Mouse (Mus musculus): ENCODE results near the gene March8. TPM values are rescaled to one million over a fixed set of nuclear protein-coding genes. Genes with fewer than 3 reads are reported as not detected.

Gene March8
- polyA plus RNA-seq, 1 experiment from 2014 or later = 31.9 TPM

GRCm38 (mm10) chr6:116394916-116395648 lies 57.3 kb downstream of the March8 start:
- H3K27me3 ChIP-seq (ENCODE audit: control insufficient read depth, insufficient read depth, low read length) = no peaks in the 10 kb centered on the region
- 85% methylated on average over 2 of the region's 2 CpGs for WGBS (ENCODE audit: insufficient replicate concordance)

GRCm38 (mm10) chr6:116397621-116398020 lies 59.8 kb downstream of the March8 start:
- ATAC-seq (replicated peaks; ENCODE audit: insufficient number of reproducible peaks, low FRiP score, low TSS enrichment) = no peak
- WGBS (ENCODE audit: insufficient replicate concordance) = 74% methylated on average over 6 of the region's 6 CpGs

More at GRCm38 (mm10) chr6:116394916-116395648, 57.3 kb downstream of the March8 start:
- Histone ChIP-seq H3K36me3 (ENCODE audit: control insufficient read depth, insufficient read depth, low read length) (no peaks in the 10 kb centered on the region), H3K9me3 (replicated peaks; ENCODE audit: control insufficient read depth, low read length) (no peaks in the 10 kb centered on the region), H3K4me2 (no peak overlapping the region), H3K9ac (ENCODE audit: low read depth, low read length) (no peak overlapping the region), H3K4me3 (ENCODE audit: low read depth, low read length) (no peak overlapping the region), H3K27ac (ENCODE audit: low read depth, low read length) (no peak overlapping the region), H3K4me1 (ENCODE audit: control insufficient read depth, insufficient read depth, low read length) (peaks cover 4% of the 10 kb centered on the region)
- no peak for ATAC-seq (replicated peaks; ENCODE audit: insufficient number of reproducible peaks, low FRiP score, low TSS enrichment)

GRCm38 (mm10) chr6:116398136-116398535 lies 60.3 kb downstream of the March8 start:
- 56% methylated on average over 2 of the region's 2 CpGs for WGBS (ENCODE audit: insufficient replicate concordance)
- Histone ChIP-seq H3K4me2 (no peak overlapping the region), H3K27me3 (ENCODE audit: control insufficient read depth, insufficient read depth, low read length) (no peaks in the 10 kb centered on the region), H3K9me3 (replicated peaks; ENCODE audit: control insufficient read depth, low read length) (no peaks in the 10 kb centered on the region), H3K9ac (ENCODE audit: low read depth, low read length) (no peak overlapping the region), H3K36me3 (ENCODE audit: control insufficient read depth, insufficient read depth, low read length) (no peaks in the 10 kb centered on the region), H3K4me3 (ENCODE audit: low read depth, low read length) (no peak overlapping the region), H3K4me1 (ENCODE audit: control insufficient read depth, insufficient read depth, low read length) (peaks cover 4% of the 10 kb centered on the region), H3K27ac (ENCODE audit: low read depth, low read length) (no peak overlapping the region)
- no peak for ATAC-seq (replicated peaks; ENCODE audit: insufficient number of reproducible peaks, low FRiP score, low TSS enrichment)

More at GRCm38 (mm10) chr6:116397621-116398020, 59.8 kb downstream of the March8 start:
- no peaks in the 10 kb centered on the region for H3K9me3 ChIP-seq (replicated peaks; ENCODE audit: control insufficient read depth, low read length)
- H3K27ac ChIP-seq (ENCODE audit: low read depth, low read length) = no peak overlapping the region
- no peak overlapping the region for H3K9ac ChIP-seq (ENCODE audit: low read depth, low read length)
- H3K4me3 ChIP-seq (ENCODE audit: low read depth, low read length) = no peak overlapping the region
- no peaks in the 10 kb centered on the region for H3K27me3 ChIP-seq (ENCODE audit: control insufficient read depth, insufficient read depth, low read length)
- peaks cover 4% of the 10 kb centered on the region for H3K4me1 ChIP-seq (ENCODE audit: control insufficient read depth, insufficient read depth, low read length)
- H3K36me3 ChIP-seq (ENCODE audit: control insufficient read depth, insufficient read depth, low read length) = no peaks in the 10 kb centered on the region
- no peak overlapping the region for H3K4me2 ChIP-seq

- Histone ChIP-seq H3K4me2 (no peak overlapping the region), H3K4me3 (ENCODE audit: low read depth, low read length) (no peak overlapping the region), H3K36me3 (ENCODE audit: control insufficient read depth, insufficient read depth, low read length) (0 out of 2 replicates have a peak, but pooled peaks cover 3% of the 10 kb centered on the region), H3K9ac (ENCODE audit: low read depth, low read length) (no peak overlapping the region), H3K9me3 (replicated peaks; ENCODE audit: control insufficient read depth, low read length) (no peaks in the 10 kb centered on the region), H3K27ac (ENCODE audit: low read depth, low read length) (no peak overlapping the region), H3K27me3 (ENCODE audit: control insufficient read depth, insufficient read depth, low read length) (no peaks in the 10 kb centered on the region), H3K4me1 (ENCODE audit: control insufficient read depth, insufficient read depth, low read length) (peaks cover 4% of the 10 kb centered on the region)
- ATAC-seq (replicated peaks; ENCODE audit: insufficient number of reproducible peaks, low FRiP score, low TSS enrichment) = no peak
- WGBS (ENCODE audit: insufficient replicate concordance) = 93% methylated on average over 12 of the region's 12 CpGs
Measured at GRCm38 (mm10) chr6:116401746-116402423, 64.1 kb downstream of the March8 start.

- H3K9ac ChIP-seq (ENCODE audit: low read depth, low read length) = no peak overlapping the region
- 99% methylated on average over 3 of the region's 3 CpGs for WGBS (ENCODE audit: insufficient replicate concordance)
- no peaks in the 10 kb centered on the region for H3K27me3 ChIP-seq (ENCODE audit: control insufficient read depth, insufficient read depth, low read length)
- no peak overlapping the region for H3K27ac ChIP-seq (ENCODE audit: low read depth, low read length)
- H3K36me3 ChIP-seq (ENCODE audit: control insufficient read depth, insufficient read depth, low read length) = 0 out of 2 replicates have a peak, but pooled peaks cover 3% of the 10 kb centered on the region
- H3K4me2 ChIP-seq = no peak overlapping the region
- H3K4me1 ChIP-seq (ENCODE audit: control insufficient read depth, insufficient read depth, low read length) = peaks cover 4% of the 10 kb centered on the region
- no peak overlapping the region for H3K4me3 ChIP-seq (ENCODE audit: low read depth, low read length)
- ATAC-seq (replicated peaks; ENCODE audit: insufficient number of reproducible peaks, low FRiP score, low TSS enrichment) = no peak
- no peaks in the 10 kb centered on the region for H3K9me3 ChIP-seq (replicated peaks; ENCODE audit: control insufficient read depth, low read length)
Measured at GRCm38 (mm10) chr6:116402426-116402825, 64.6 kb downstream of the March8 start.

GRCm38 (mm10) chr6:116405243-116405642 lies 67.4 kb downstream of the March8 start:
- no peak overlapping the region for H3K4me2 ChIP-seq
- H3K4me3 ChIP-seq (ENCODE audit: low read depth, low read length) = no peak overlapping the region
- no peak overlapping the region for H3K27ac ChIP-seq (ENCODE audit: low read depth, low read length)
- H3K9me3 ChIP-seq (replicated peaks; ENCODE audit: control insufficient read depth, low read length) = no peaks in the 10 kb centered on the region
- 90% methylated on average over 9 of the region's 9 CpGs for WGBS (ENCODE audit: insufficient replicate concordance)
- H3K27me3 ChIP-seq (ENCODE audit: control insufficient read depth, insufficient read depth, low read length) = no peaks in the 10 kb centered on the region
- H3K4me1 ChIP-seq (ENCODE audit: control insufficient read depth, insufficient read depth, low read length) = no peaks in the 10 kb centered on the region
- ATAC-seq (replicated peaks; ENCODE audit: insufficient number of reproducible peaks, low FRiP score, low TSS enrichment) = no peak
- H3K9ac ChIP-seq (ENCODE audit: low read depth, low read length) = no peak overlapping the region
- H3K36me3 ChIP-seq (ENCODE audit: control insufficient read depth, insufficient read depth, low read length) = 0 out of 2 replicates have a peak, but pooled peaks cover 3% of the 10 kb centered on the region

- Histone ChIP-seq H3K4me2 (no peak overlapping the region), H3K9ac (ENCODE audit: low read depth, low read length) (no peak overlapping the region), H3K4me1 (ENCODE audit: control insufficient read depth, insufficient read depth, low read length) (no peaks in the 10 kb centered on the region), H3K36me3 (ENCODE audit: control insufficient read depth, insufficient read depth, low read length) (0 out of 2 replicates have a peak, but pooled peaks cover 3% of the 10 kb centered on the region), H3K27ac (ENCODE audit: low read depth, low read length) (no peak overlapping the region), H3K4me3 (ENCODE audit: low read depth, low read length) (no peak overlapping the region), H3K9me3 (replicated peaks; ENCODE audit: control insufficient read depth, low read length) (no peaks in the 10 kb centered on the region), H3K27me3 (ENCODE audit: control insufficient read depth, insufficient read depth, low read length) (no peaks in the 10 kb centered on the region)
- ATAC-seq (replicated peaks; ENCODE audit: insufficient number of reproducible peaks, low FRiP score, low TSS enrichment) = no peak
- 89% methylated on average over 5 of the region's 5 CpGs for WGBS (ENCODE audit: insufficient replicate concordance)
Measured at GRCm38 (mm10) chr6:116405715-116406114, 67.9 kb downstream of the March8 start.

- H3K27me3 ChIP-seq (ENCODE audit: control insufficient read depth, insufficient read depth, low read length) = no peaks in the 10 kb centered on the region
- no peak for ATAC-seq (replicated peaks; ENCODE audit: insufficient number of reproducible peaks, low FRiP score, low TSS enrichment)
- no peak overlapping the region for H3K4me3 ChIP-seq (ENCODE audit: low read depth, low read length)
- no peak overlapping the region for H3K27ac ChIP-seq (ENCODE audit: low read depth, low read length)
- 68% methylated on average over 2 of the region's 2 CpGs for WGBS (ENCODE audit: insufficient replicate concordance)
- no peaks in the 10 kb centered on the region for H3K4me1 ChIP-seq (ENCODE audit: control insufficient read depth, insufficient read depth, low read length)
- H3K4me2 ChIP-seq = no peak overlapping the region
- no peak overlapping the region for H3K9ac ChIP-seq (ENCODE audit: low read depth, low read length)
- H3K9me3 ChIP-seq (replicated peaks; ENCODE audit: control insufficient read depth, low read length) = no peaks in the 10 kb centered on the region
- H3K36me3 ChIP-seq (ENCODE audit: control insufficient read depth, insufficient read depth, low read length) = 0 out of 2 replicates have a peak, but pooled peaks cover 3% of the 10 kb centered on the region
Measured at GRCm38 (mm10) chr6:116406152-116406551, 68.3 kb downstream of the March8 start.
